ENCODE assay signal across 16 mouse cellular contexts in genomic region chr17:83035574-83035918, GRCm38 (mm10).
DNase-seq lines count a peak whose midpoint lies in the region; ATAC-seq and TF ChIP-seq lines count a peak whose summit lies in the region.
"Had no signal": no experiment of that assay in that cellular context is flagged by ENCODE, and none has a peak within 500 bp of the region (broad histone marks: within the 10 kb centered on the region; RNA-seq: fewer than 3 reads in every experiment).

No protein-coding gene starts in this region.

- H3K9me3 ChIP-seq in forebrain, embryonic 15.5 days = no peaks in the 10 kb centered on the region
- no peaks in the 10 kb centered on the region for H3K9me3 ChIP-seq in forebrain, embryonic 14.5 days (replicated peaks; ENCODE audit: control insufficient read depth, low read length)
- H3K9me3 ChIP-seq in kidney, embryonic 14.5 days (ENCODE audit: control insufficient read depth, low read length) = no peaks in the 10 kb centered on the region
- no peaks in the 10 kb centered on the region for H3K9me3 ChIP-seq in lung, postnatal 0 days (ENCODE audit: low read length)
- no peaks in the 10 kb centered on the region; the same call in 1 of the 2 replicates for H3K9me3 ChIP-seq in stomach, embryonic 16.5 days (replicated peaks; ENCODE audit: control insufficient read depth, low read length)
- H3K9me3 ChIP-seq: forebrain, embryonic 10.5 days; hindbrain, embryonic 15.5 days; limb, embryonic 12.5 days; liver, embryonic 15.5 days; midbrain, embryonic 13.5 days had no signal

- TF ChIP-seq EP300 in lung, postnatal 0 days (IDR thresholded peaks at IDR 0.05) = no peak

- WGBS in forebrain, embryonic 15.5 days = 84% methylated on average over 5 of the region's 5 CpGs
- 85% methylated on average over 5 of the region's 5 CpGs for WGBS in forebrain, embryonic 14.5 days
- 50% methylated on average over 5 of the region's 5 CpGs for WGBS in kidney, embryonic 14.5 days
- WGBS in lung, postnatal 0 days = 51% methylated on average over 5 of the region's 5 CpGs
- WGBS in stomach, embryonic 16.5 days = 51% methylated on average over 5 of the region's 5 CpGs

- H3K4me1 ChIP-seq in forebrain, embryonic 15.5 days = no peaks in the 10 kb centered on the region
- H3K4me1 ChIP-seq in forebrain, embryonic 14.5 days (ENCODE audit: control insufficient read depth, insufficient read depth, low read length) = no peaks in the 10 kb centered on the region
- no peaks in the 10 kb centered on the region for H3K4me1 ChIP-seq in kidney, embryonic 14.5 days (ENCODE audit: control insufficient read depth, insufficient read depth, low read length)
- no peaks in the 10 kb centered on the region for H3K4me1 ChIP-seq in lung, postnatal 0 days (ENCODE audit: insufficient read depth, low read depth, low read length)
- no peaks in the 10 kb centered on the region for H3K4me1 ChIP-seq in stomach, embryonic 16.5 days (ENCODE audit: control insufficient read depth, insufficient read depth, low read length)
- H3K4me1 ChIP-seq: forebrain, embryonic 10.5 days; limb, embryonic 12.5 days; liver, embryonic 15.5 days had no signal

- no peak for ATAC-seq in forebrain, embryonic 15.5 days (replicated peaks)
- ATAC-seq in forebrain, embryonic 14.5 days = no peak
- ATAC-seq in kidney, embryonic 14.5 days (ENCODE audit: low FRiP score, low TSS enrichment) = peak; percentile 87
- peak; percentile 21; the same call in 1 of the 2 replicates for ATAC-seq in lung, postnatal 0 days
- ATAC-seq in stomach, embryonic 16.5 days (ENCODE audit: insufficient read depth, low FRiP score) = no peak; the same call in 1 of the 2 replicates
- ATAC-seq: midbrain, embryonic 13.5 days had no signal

- H3K4me2 ChIP-seq in forebrain, embryonic 15.5 days (replicated peaks) = no peak overlapping the region
- no peak overlapping the region for H3K4me2 ChIP-seq in forebrain, embryonic 14.5 days (ENCODE audit: low read length)
- no peak overlapping the region for H3K4me2 ChIP-seq in kidney, embryonic 14.5 days (replicated peaks; ENCODE audit: low read depth, low read length)
- no peak overlapping the region for H3K4me2 ChIP-seq in lung, postnatal 0 days (replicated peaks; ENCODE audit: low read depth, low read length)
- no peak overlapping the region for H3K4me2 ChIP-seq in stomach, embryonic 16.5 days (ENCODE audit: low read depth, low read length)
- H3K4me2 ChIP-seq: hindbrain, embryonic 15.5 days; limb, embryonic 12.5 days; liver, embryonic 15.5 days; midbrain, embryonic 13.5 days had no signal

- no peak for TF ChIP-seq CTCF in lung, postnatal 0 days (IDR thresholded peaks at IDR 0.05)

- no peaks in the 10 kb centered on the region for H3K27me3 ChIP-seq in forebrain, embryonic 15.5 days
- no peaks in the 10 kb centered on the region for H3K27me3 ChIP-seq in forebrain, embryonic 14.5 days (replicated peaks; ENCODE audit: control insufficient read depth, insufficient read depth, low read length)
- no peaks in the 10 kb centered on the region for H3K27me3 ChIP-seq in kidney, embryonic 14.5 days (ENCODE audit: control insufficient read depth, insufficient read depth, low read length)
- H3K27me3 ChIP-seq in lung, postnatal 0 days (replicated peaks; ENCODE audit: insufficient read depth, low read length) = no peaks in the 10 kb centered on the region
- no peaks in the 10 kb centered on the region for H3K27me3 ChIP-seq in stomach, embryonic 16.5 days (ENCODE audit: control insufficient read depth, insufficient read depth, low read length)
- H3K27me3 ChIP-seq: hindbrain, embryonic 15.5 days; liver, embryonic 15.5 days; midbrain, embryonic 13.5 days had no signal

- DNase-seq in forebrain, embryonic 14.5 days (ENCODE audit: low spot score) = no peak
- DNase-seq in kidney, postnatal 25 days = no peak
- no peak for DNase-seq in lung, postnatal 0 days (ENCODE audit: low spot score)
- no peak for DNase-seq in lung, adult 18-20 months
- DNase-seq in adrenal gland, adult 8-10 months = no peak
- DNase-seq: cerebellum, adult 9-11 months; right cerebral cortex, postnatal 25 days had no signal

- H3K27ac ChIP-seq in forebrain, embryonic 15.5 days (replicated peaks) = 0 out of 2 replicates have a peak overlapping the region, but pooled peaks have one; percentile 25
- H3K27ac ChIP-seq in forebrain, embryonic 14.5 days (ENCODE audit: low read depth, low read length) = no peak overlapping the region
- peak overlapping the region; percentile 79; the same call in 1 of the 2 replicates for H3K27ac ChIP-seq in kidney, embryonic 14.5 days (ENCODE audit: low read depth, low read length)
- no peak overlapping the region for H3K27ac ChIP-seq in lung, postnatal 0 days (ENCODE audit: low read length)
- peak overlapping the region; percentile 63 for H3K27ac ChIP-seq in stomach, embryonic 16.5 days (ENCODE audit: low read length)
- H3K27ac ChIP-seq: forebrain, embryonic 10.5 days; hindbrain, embryonic 15.5 days; left cerebral cortex, adult 2 months; limb, embryonic 12.5 days; liver, embryonic 15.5 days; midbrain, embryonic 13.5 days had no signal

- no peaks in the 10 kb centered on the region for H3K36me3 ChIP-seq in forebrain, embryonic 15.5 days
- H3K36me3 ChIP-seq in forebrain, embryonic 14.5 days (ENCODE audit: control insufficient read depth, insufficient read depth, low read length) = no peaks in the 10 kb centered on the region
- no peaks in the 10 kb centered on the region for H3K36me3 ChIP-seq in kidney, embryonic 14.5 days (ENCODE audit: control insufficient read depth, insufficient read depth, low read length)
- no peaks in the 10 kb centered on the region for H3K36me3 ChIP-seq in lung, postnatal 0 days (ENCODE audit: insufficient read depth, low read length)
- no peaks in the 10 kb centered on the region for H3K36me3 ChIP-seq in stomach, embryonic 16.5 days (ENCODE audit: control insufficient read depth, insufficient read depth, low read length)
- H3K36me3 ChIP-seq: forebrain, embryonic 10.5 days; hindbrain, embryonic 15.5 days; limb, embryonic 12.5 days; liver, embryonic 15.5 days; midbrain, embryonic 13.5 days had no signal

- no peak overlapping the region for H3K9ac ChIP-seq in forebrain, embryonic 15.5 days (replicated peaks)
- H3K9ac ChIP-seq in forebrain, embryonic 14.5 days (ENCODE audit: low read length) = no peak overlapping the region
- H3K9ac ChIP-seq in kidney, embryonic 14.5 days (ENCODE audit: low read depth, low read length) = no peak overlapping the region
- no peak overlapping the region for H3K9ac ChIP-seq in lung, postnatal 0 days (replicated peaks; ENCODE audit: low read depth)
- no peak overlapping the region for H3K9ac ChIP-seq in stomach, embryonic 16.5 days (ENCODE audit: low read length)
- H3K9ac ChIP-seq: hindbrain, embryonic 15.5 days; limb, embryonic 12.5 days; liver, embryonic 15.5 days; midbrain, embryonic 13.5 days had no signal

- no peak overlapping the region for H3K4me3 ChIP-seq in forebrain, embryonic 15.5 days
- no peak overlapping the region for H3K4me3 ChIP-seq in forebrain, embryonic 14.5 days (ENCODE audit: low read depth, low read length)
- H3K4me3 ChIP-seq in kidney, embryonic 14.5 days (ENCODE audit: low read length) = no peak overlapping the region
- H3K4me3 ChIP-seq in lung, postnatal 0 days (ENCODE audit: low read depth, low read length) = no peak overlapping the region
- H3K4me3 ChIP-seq in stomach, embryonic 16.5 days (replicated peaks; ENCODE audit: low read length) = no peak overlapping the region
- H3K4me3 ChIP-seq: forebrain, embryonic 10.5 days; hindbrain, embryonic 15.5 days; left cerebral cortex, adult 2 months; limb, embryonic 12.5 days; liver, embryonic 15.5 days; midbrain, embryonic 13.5 days had no signal

Comparison
In these comparisons a context has a peak if more than half of its experiments do, and no peak if none do; other contexts are left out.
1. H3K27ac ChIP-seq: peak in forebrain, embryonic 15.5 days (single experiment), kidney, embryonic 14.5 days (single experiment) and stomach, embryonic 16.5 days (single experiment); none in forebrain, embryonic 14.5 days (single experiment) and lung, postnatal 0 days (single experiment).
2. ATAC-seq: peak in kidney, embryonic 14.5 days (single experiment) and lung, postnatal 0 days (single experiment); none in forebrain, embryonic 15.5 days (single experiment), forebrain, embryonic 14.5 days (single experiment) and stomach, embryonic 16.5 days (single experiment).